Mouse (Mus musculus): ENCODE results near the gene Atp7a. TPM values are rescaled to one million over a fixed set of nuclear protein-coding genes. Genes with fewer than 3 reads are reported as not detected.
A peak's percentile ranks its signal among the peaks of the same experiment; 100 is the strongest.
"Not testable (repeated sequence)": the region's sequence is repeated elsewhere in the genome, so short reads cannot be mapped to it uniquely, and the experiment has no call there.

Atp7a gene
- 4.6 and 5.2 TPM in 2 replicates for polyA plus RNA-seq (2012; rRNA removed)

DNA sequence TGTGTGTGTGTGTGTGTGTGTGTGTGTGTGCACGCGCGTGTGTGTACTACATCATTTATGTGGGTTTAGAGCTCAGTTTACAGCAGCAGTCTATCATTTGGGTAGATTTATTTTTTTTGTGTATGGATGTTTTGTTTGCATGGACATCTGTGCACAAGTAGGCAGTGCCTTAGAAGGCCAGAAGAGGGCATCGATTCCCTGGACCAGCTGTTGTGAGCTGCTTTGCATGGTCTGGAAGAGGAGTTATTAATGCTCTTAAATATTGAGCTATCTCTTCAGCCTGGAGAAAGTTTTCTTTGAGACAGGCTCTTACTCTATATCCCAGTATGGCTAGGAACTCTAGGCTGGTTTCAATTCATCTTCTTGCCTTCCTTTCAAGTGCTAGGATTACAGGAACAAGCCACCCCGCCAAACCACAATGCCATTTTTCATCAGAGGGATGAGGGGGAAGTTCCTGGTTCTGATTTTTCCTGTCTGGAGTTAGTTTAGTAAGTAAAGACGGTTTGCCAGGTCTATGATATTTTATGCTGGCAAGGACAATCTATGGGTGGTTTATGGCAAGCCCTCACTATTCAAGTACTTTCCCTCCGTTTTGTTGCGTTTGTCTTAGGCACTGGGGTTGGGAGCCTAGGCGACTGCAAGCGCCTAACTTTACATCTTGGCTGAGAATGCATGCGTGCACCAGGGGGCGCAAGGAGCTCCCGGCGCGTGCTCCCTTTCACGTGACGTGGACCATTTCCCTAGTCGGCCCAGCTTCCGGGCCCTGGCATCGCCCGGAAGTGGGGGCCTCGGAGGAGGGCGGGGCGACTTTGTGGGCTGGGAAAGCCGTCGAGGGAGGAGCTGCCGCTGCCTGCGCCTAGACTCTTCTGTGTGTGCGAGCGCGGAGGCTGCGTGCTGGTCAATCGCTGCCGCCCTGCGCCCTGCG lies at the start of gene Atp7a:
Gene Atp7a, plus strand, starts transcription at position 859 of the 925 bp plus-strand sequence.
- peak; percentile 75; the same call in 1 of the 2 replicates for TF ChIP-seq CTCF (IDR thresholded peaks at IDR 0.05; ENCODE audit: borderline replicate concordance, control insufficient read depth, extremely low read depth, insufficient read depth, low read length, poor library complexity)
- peak; percentile 75; the same call in 1 of the 2 replicates for TF ChIP-seq POLR2A (IDR thresholded peaks at IDR 0.05; ENCODE audit: control insufficient read depth, extremely low read depth, insufficient read depth, low read length, poor library complexity)
- Histone ChIP-seq H3K27me3 (ENCODE audit: control insufficient read depth, insufficient read depth, low read length) (no peaks in the 10 kb centered on the region), H3K27ac (ENCODE audit: control insufficient read depth, insufficient read depth, low read length) (peak within 1 kb of the TSS; percentile 48; the same call in 1 of the 2 replicates), H3K36me3 (ENCODE audit: control insufficient read depth, insufficient read depth, low read length) (no peaks in the 10 kb centered on the region), H3K4me1 (replicated peaks; ENCODE audit: control insufficient read depth, insufficient read depth, low read length) (no peaks in the 10 kb centered on the region; the same call in 1 of the 2 replicates), H3K4me3 (ENCODE audit: control insufficient read depth, insufficient read depth, low read length) (peak within 1 kb of the TSS; percentile 97)
- WGBS: 3% methylated on average over 30 of the region's 36 CpGs
- peak; percentile 91 for DNase-seq

DNA sequence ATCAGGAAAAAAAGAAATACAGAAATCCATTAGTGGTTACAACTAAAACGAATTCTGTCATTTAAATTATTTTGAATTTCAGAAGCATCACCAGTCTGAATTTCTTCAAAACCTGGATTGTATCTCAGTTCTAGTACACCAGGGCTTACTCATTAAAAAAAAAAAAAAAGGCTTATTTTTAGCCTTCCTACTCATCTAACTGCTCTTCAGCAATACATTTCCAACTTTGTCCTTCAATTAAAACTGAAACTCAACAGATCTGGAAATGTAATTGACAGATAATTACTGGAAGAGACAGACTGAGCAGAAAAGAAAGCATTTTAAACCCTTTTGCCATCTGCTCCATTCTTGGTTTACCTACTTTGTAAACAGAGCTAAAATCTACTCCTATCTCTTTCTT lies 25.5 kb upstream of the Atp7a start:
- 97% methylated on average over 1 of the region's 1 CpGs for WGBS
- Histone ChIP-seq H3K27ac (ENCODE audit: control insufficient read depth, insufficient read depth, low read length) (no peak overlapping the region), H3K4me1 (replicated peaks; ENCODE audit: control insufficient read depth, insufficient read depth, low read length) (no peaks in the 10 kb centered on the region), H3K4me3 (ENCODE audit: control insufficient read depth, insufficient read depth, low read length) (no peak overlapping the region), H3K36me3 (ENCODE audit: control insufficient read depth, insufficient read depth, low read length) (no peaks in the 10 kb centered on the region), H3K27me3 (ENCODE audit: control insufficient read depth, insufficient read depth, low read length) (no peaks in the 10 kb centered on the region)
- no peak for TF ChIP-seq CTCF (IDR thresholded peaks at IDR 0.05; ENCODE audit: borderline replicate concordance, control insufficient read depth, extremely low read depth, insufficient read depth, low read length, poor library complexity)
- TF ChIP-seq POLR2A (IDR thresholded peaks at IDR 0.05; ENCODE audit: control insufficient read depth, extremely low read depth, insufficient read depth, low read length, poor library complexity): no peak
- no peak for DNase-seq

DNA sequence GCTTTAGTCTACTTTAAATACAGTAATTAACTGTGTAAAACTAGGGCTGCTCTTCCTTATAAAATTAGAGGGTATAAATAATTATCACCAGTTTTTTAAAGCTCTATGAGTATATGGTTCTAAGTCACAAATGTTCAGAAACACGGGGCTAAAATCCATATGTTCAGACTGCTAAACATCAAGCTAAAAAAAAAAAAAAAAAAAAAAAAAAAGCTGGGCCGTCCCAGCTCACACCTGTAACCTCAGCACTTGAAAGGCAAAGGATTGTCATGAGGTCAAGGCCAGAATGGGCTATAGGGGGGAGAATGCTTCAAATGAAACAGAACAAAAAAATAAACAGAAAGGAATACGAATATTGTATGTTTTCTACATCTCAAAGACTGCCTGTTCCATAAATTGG lies 16.3 kb upstream of the Atp7a start:
- 1% methylated on average over 3 of the region's 3 CpGs for WGBS
- no peaks in the 10 kb centered on the region for H3K27me3 ChIP-seq (ENCODE audit: control insufficient read depth, insufficient read depth, low read length)
- no peak overlapping the region for H3K27ac ChIP-seq (ENCODE audit: control insufficient read depth, insufficient read depth, low read length)
- TF ChIP-seq CTCF (IDR thresholded peaks at IDR 0.05; ENCODE audit: borderline replicate concordance, control insufficient read depth, extremely low read depth, insufficient read depth, low read length, poor library complexity): no peak
- TF ChIP-seq POLR2A (IDR thresholded peaks at IDR 0.05; ENCODE audit: control insufficient read depth, extremely low read depth, insufficient read depth, low read length, poor library complexity): no peak
- H3K36me3 ChIP-seq (ENCODE audit: control insufficient read depth, insufficient read depth, low read length): no peaks in the 10 kb centered on the region
- DNase-seq: no peak
- peak overlapping the region; percentile 88 for H3K4me3 ChIP-seq (ENCODE audit: control insufficient read depth, insufficient read depth, low read length)
- peaks cover 4% of the 10 kb centered on the region for H3K4me1 ChIP-seq (replicated peaks; ENCODE audit: control insufficient read depth, insufficient read depth, low read length)

DNA sequence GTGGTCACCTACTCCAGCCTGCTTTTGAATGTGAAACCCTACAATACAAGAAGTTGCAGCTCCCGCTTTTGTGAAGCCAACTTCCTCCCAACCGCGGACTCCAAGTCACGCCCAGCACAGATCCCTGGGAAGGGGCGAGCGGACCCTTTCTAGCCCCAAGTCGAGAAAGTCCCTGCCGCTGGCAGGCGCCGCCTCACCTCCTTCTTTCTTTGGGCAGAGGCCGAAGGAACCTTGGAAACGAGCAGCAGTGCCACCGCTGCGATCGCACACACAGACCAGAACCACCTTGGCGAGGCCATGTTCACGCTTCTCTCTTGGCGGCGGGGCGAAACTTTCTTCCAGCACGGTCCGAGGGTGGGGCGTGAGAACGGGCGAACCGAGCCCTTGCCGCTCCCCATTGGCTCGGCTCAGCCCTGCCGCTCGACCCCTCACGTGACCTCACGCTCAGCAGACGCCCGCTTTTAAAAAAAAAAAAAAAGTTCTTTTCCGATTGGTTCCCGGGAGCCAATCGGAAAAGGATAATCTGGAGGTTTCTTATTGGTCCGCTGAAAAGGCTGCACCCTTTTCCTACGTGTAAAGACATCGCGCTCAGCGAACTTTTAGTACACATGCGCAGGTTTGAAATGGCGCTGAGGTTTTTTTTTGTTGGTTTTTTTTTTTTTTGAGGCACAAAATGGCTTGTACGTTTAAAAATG lies 15.5 kb upstream of the Atp7a start, which contains the start of gene Magt1:
Gene Magt1, minus strand, starts transcription at position 442 of the 695 bp plus-strand sequence.
- peak within 1 kb of the TSS; percentile 56 for H3K27ac ChIP-seq (ENCODE audit: control insufficient read depth, insufficient read depth, low read length)
- WGBS: 2% methylated on average over 39 of the region's 45 CpGs
- no peaks in the 10 kb centered on the region for H3K27me3 ChIP-seq (ENCODE audit: control insufficient read depth, insufficient read depth, low read length)
- H3K4me1 ChIP-seq (replicated peaks; ENCODE audit: control insufficient read depth, insufficient read depth, low read length): peaks cover 4% of the 10 kb centered on the region
- no peak for TF ChIP-seq CTCF (IDR thresholded peaks at IDR 0.05; ENCODE audit: borderline replicate concordance, control insufficient read depth, extremely low read depth, insufficient read depth, low read length, poor library complexity)
- TF ChIP-seq POLR2A (IDR thresholded peaks at IDR 0.05; ENCODE audit: control insufficient read depth, extremely low read depth, insufficient read depth, low read length, poor library complexity): 0 out of 2 replicates have a peak, but pooled peaks have one; percentile 38
- peak within 1 kb of the TSS; percentile 88 for H3K4me3 ChIP-seq (ENCODE audit: control insufficient read depth, insufficient read depth, low read length)
- peak; percentile 81 for DNase-seq
- no peaks in the 10 kb centered on the region for H3K36me3 ChIP-seq (ENCODE audit: control insufficient read depth, insufficient read depth, low read length)

DNA sequence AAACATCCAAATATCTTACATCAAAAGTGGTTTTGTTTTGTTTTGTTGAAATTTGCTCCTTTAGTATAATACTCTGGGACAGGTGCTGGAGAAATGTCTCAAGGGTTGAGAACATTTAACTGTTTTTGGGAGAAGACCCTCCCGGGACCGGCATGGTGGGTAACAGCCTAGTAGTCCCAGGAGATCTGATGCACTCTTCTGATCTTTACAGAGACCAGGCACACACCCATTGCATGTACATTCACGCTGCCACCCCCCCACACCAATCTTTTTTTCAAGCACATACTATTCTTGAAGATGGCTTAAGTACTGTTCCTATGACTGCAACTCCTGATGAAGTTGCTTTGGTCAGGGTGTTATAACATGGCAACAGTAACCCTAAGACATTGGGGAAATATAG lies 14.5 kb upstream of the Atp7a start:
- H3K4me1 ChIP-seq (replicated peaks; ENCODE audit: control insufficient read depth, insufficient read depth, low read length): peaks cover 4% of the 10 kb centered on the region
- 81% methylated on average over 3 of the region's 3 CpGs for WGBS
- H3K27ac ChIP-seq (ENCODE audit: control insufficient read depth, insufficient read depth, low read length): no peak overlapping the region
- H3K4me3 ChIP-seq (ENCODE audit: control insufficient read depth, insufficient read depth, low read length): no peak overlapping the region
- TF ChIP-seq CTCF (IDR thresholded peaks at IDR 0.05; ENCODE audit: borderline replicate concordance, control insufficient read depth, extremely low read depth, insufficient read depth, low read length, poor library complexity) (no peak), POLR2A (IDR thresholded peaks at IDR 0.05; ENCODE audit: control insufficient read depth, extremely low read depth, insufficient read depth, low read length, poor library complexity) (no peak)
- DNase-seq: peak; percentile 1
- no peaks in the 10 kb centered on the region for H3K27me3 ChIP-seq (ENCODE audit: control insufficient read depth, insufficient read depth, low read length)
- H3K36me3 ChIP-seq (ENCODE audit: control insufficient read depth, insufficient read depth, low read length): no peaks in the 10 kb centered on the region

DNA sequence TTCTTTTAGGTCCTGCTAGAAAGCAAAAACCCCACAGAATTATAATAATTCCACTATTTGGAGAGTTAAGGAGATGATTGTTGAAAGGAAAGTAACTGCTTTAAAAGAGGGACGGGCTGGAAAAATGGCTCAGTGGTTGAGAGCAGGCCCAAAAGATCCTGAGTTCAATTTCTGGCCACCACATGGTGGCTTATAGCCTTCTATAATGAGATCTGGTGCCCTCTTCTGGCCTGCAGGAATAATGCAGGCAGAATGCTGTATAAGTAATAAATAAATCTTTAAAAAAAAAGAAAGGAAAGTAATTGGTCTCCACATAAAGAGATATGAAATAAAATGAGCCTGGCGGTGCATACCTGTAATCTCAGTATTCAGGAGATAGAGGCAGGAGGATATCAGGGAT lies 13.9 kb upstream of the Atp7a start:
- DNase-seq: peak; percentile 42
- 20% methylated on average over 2 of the region's 2 CpGs for WGBS
- no peak overlapping the region for H3K27ac ChIP-seq (ENCODE audit: control insufficient read depth, insufficient read depth, low read length)
- no peaks in the 10 kb centered on the region for H3K27me3 ChIP-seq (ENCODE audit: control insufficient read depth, insufficient read depth, low read length)
- H3K36me3 ChIP-seq (ENCODE audit: control insufficient read depth, insufficient read depth, low read length): no peaks in the 10 kb centered on the region
- no peak overlapping the region for H3K4me3 ChIP-seq (ENCODE audit: control insufficient read depth, insufficient read depth, low read length)
- no peak for TF ChIP-seq POLR2A (IDR thresholded peaks at IDR 0.05; ENCODE audit: control insufficient read depth, extremely low read depth, insufficient read depth, low read length, poor library complexity)
- TF ChIP-seq CTCF (IDR thresholded peaks at IDR 0.05; ENCODE audit: borderline replicate concordance, control insufficient read depth, extremely low read depth, insufficient read depth, low read length, poor library complexity): no peak
- peaks cover 4% of the 10 kb centered on the region for H3K4me1 ChIP-seq (replicated peaks; ENCODE audit: control insufficient read depth, insufficient read depth, low read length)

DNA sequence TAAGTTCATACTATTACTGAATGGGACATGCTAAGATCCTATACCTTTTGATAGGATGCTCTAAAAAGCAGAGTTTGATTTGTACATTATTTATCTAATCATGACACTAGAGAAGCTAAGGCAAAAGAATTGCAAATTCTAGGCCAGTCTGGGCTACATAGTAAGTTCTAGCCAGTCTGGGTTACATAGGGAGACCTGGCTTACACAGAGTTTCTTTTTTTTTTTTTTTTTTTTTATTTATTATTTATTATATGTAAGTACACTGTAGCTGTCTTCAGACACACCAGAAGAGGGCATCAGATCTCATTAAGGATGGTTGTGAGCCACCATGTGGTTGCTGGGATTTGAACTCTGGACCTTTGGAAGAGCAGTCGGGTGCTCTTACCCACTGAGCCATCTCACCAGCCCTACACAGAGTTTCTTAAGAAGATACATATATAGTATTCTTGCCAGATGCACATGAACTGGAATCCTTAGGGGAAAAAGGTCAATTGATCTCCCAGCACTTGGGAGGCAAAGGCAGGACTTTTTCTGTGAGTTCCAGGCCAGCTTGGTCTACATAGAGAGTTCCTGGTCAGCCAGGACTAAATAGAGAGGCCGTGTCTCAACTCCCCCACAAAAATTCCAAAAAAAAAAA lies 12.2 kb upstream of the Atp7a start:
- WGBS: 65% methylated on average over 2 of the region's 2 CpGs
- not testable (repeated sequence) for H3K27me3 ChIP-seq (ENCODE audit: control insufficient read depth, insufficient read depth, low read length); H3K4me1 ChIP-seq (replicated peaks; ENCODE audit: control insufficient read depth, insufficient read depth, low read length); H3K36me3 ChIP-seq (ENCODE audit: control insufficient read depth, insufficient read depth, low read length); DNase-seq; H3K27ac ChIP-seq (ENCODE audit: control insufficient read depth, insufficient read depth, low read length); H3K4me3 ChIP-seq (ENCODE audit: control insufficient read depth, insufficient read depth, low read length)

Data from thymus, adult 2 months (tissue).